Mouse (Mus musculus): ENCODE results near the gene Cfc1. TPM values are rescaled to one million over a fixed set of nuclear protein-coding genes. Genes with fewer than 3 reads are reported as not detected.
"Not testable (repeated sequence)": the region's sequence is repeated elsewhere in the genome, so short reads cannot be mapped to it uniquely, and the experiment has no call there.

Cfc1 gene
- polyA plus RNA-seq (2015; fragmentation: Nextera tagmentation; extraction: Ambion mirVana), result 0.18 TPM in 1 of 2 replicates, not detected in the other

GRCm38 (mm10) chr1:34535043-34535698 is at the start of gene Cfc1:
Gene Cfc1, plus strand, starts transcription at chr1:34535648.
- 17% methylated on average over 7 of the region's 7 CpGs for WGBS
- not testable (repeated sequence) for H3K27ac ChIP-seq; ATAC-seq (replicated peaks; ENCODE audit: insufficient number of reproducible peaks, insufficient read depth, low FRiP score, low read depth); H3K9me3 ChIP-seq (replicated peaks); H3K9ac ChIP-seq; H3K36me3 ChIP-seq
- Histone ChIP-seq H3K4me1 (replicated peaks) (peaks cover 11% of the 10 kb centered on the region), H3K4me2 (peak within 1 kb of the TSS; percentile 52), H3K27me3 (peaks cover 24% of the 10 kb centered on the region), H3K4me3 (peak within 1 kb of the TSS; percentile 13)

GRCm38 (mm10) chr1:34487383-34487782 is 48.1 kb upstream of the Cfc1 start:
- H3K27ac ChIP-seq, result no peak overlapping the region
- WGBS, result 86% methylated on average over 3 of the region's 3 CpGs
- no peaks in the 10 kb centered on the region for H3K27me3 ChIP-seq
- H3K4me1 ChIP-seq (replicated peaks), result peaks cover 11% of the 10 kb centered on the region
- H3K9ac ChIP-seq, result no peak overlapping the region
- H3K4me3 ChIP-seq, result no peak overlapping the region
- no peak for ATAC-seq (replicated peaks; ENCODE audit: insufficient number of reproducible peaks, insufficient read depth, low FRiP score, low read depth)
- H3K4me2 ChIP-seq, result no peak overlapping the region
- no peaks in the 10 kb centered on the region for H3K36me3 ChIP-seq
- H3K9me3 ChIP-seq (replicated peaks), result no peaks in the 10 kb centered on the region

GRCm38 (mm10) chr1:34489852-34490541 is 45.5 kb upstream of the Cfc1 start:
- peaks cover 8% of the 10 kb centered on the region for H3K4me1 ChIP-seq (replicated peaks)
- no peaks in the 10 kb centered on the region for H3K27me3 ChIP-seq
- no peak overlapping the region for H3K4me2 ChIP-seq
- no peaks in the 10 kb centered on the region for H3K9me3 ChIP-seq (replicated peaks)
- 83% methylated on average over 6 of the region's 6 CpGs for WGBS
- H3K9ac ChIP-seq, result no peak overlapping the region
- no peak for ATAC-seq (replicated peaks; ENCODE audit: insufficient number of reproducible peaks, insufficient read depth, low FRiP score, low read depth)
- H3K27ac ChIP-seq, result no peak overlapping the region
- H3K4me3 ChIP-seq, result no peak overlapping the region
- H3K36me3 ChIP-seq, result no peaks in the 10 kb centered on the region

- no peaks in the 10 kb centered on the region for H3K27me3 ChIP-seq
- no peak overlapping the region for H3K9ac ChIP-seq
- H3K27ac ChIP-seq, result no peak overlapping the region
- no peak overlapping the region for H3K4me3 ChIP-seq
- no peaks in the 10 kb centered on the region for H3K4me1 ChIP-seq (replicated peaks)
- WGBS, result 78% methylated on average over 4 of the region's 4 CpGs
- H3K36me3 ChIP-seq, result no peaks in the 10 kb centered on the region
- no peaks in the 10 kb centered on the region for H3K9me3 ChIP-seq (replicated peaks)
- ATAC-seq (replicated peaks; ENCODE audit: insufficient number of reproducible peaks, insufficient read depth, low FRiP score, low read depth), result no peak
- no peak overlapping the region for H3K4me2 ChIP-seq
These were observed 44.0 kb upstream of the Cfc1 start for GRCm38 (mm10) chr1:34491480-34491879.

GRCm38 (mm10) chr1:34502991-34503390 is 32.5 kb upstream of the Cfc1 start:
- H3K4me1 ChIP-seq (replicated peaks), result no peaks in the 10 kb centered on the region
- H3K4me2 ChIP-seq, result no peak overlapping the region
- no peak overlapping the region for H3K9ac ChIP-seq
- no peaks in the 10 kb centered on the region for H3K27me3 ChIP-seq
- no peak for ATAC-seq (replicated peaks; ENCODE audit: insufficient number of reproducible peaks, insufficient read depth, low FRiP score, low read depth)
- no peak overlapping the region for H3K4me3 ChIP-seq
- no peak overlapping the region for H3K27ac ChIP-seq
- H3K36me3 ChIP-seq, result no peaks in the 10 kb centered on the region
- H3K9me3 ChIP-seq (replicated peaks), result no peaks in the 10 kb centered on the region
- 65% methylated on average over 3 of the region's 3 CpGs for WGBS

- Histone ChIP-seq H3K4me3 (no peak overlapping the region), H3K9ac (no peak overlapping the region), H3K27ac (no peak overlapping the region), H3K4me1 (replicated peaks) (peaks cover 2% of the 10 kb centered on the region; the same call in 1 of the 2 replicates), H3K9me3 (replicated peaks) (no peaks in the 10 kb centered on the region), H3K36me3 (no peaks in the 10 kb centered on the region), H3K4me2 (no peak overlapping the region), H3K27me3 (no peaks in the 10 kb centered on the region)
- ATAC-seq (replicated peaks; ENCODE audit: insufficient number of reproducible peaks, insufficient read depth, low FRiP score, low read depth), result no peak
- 63% methylated on average over 7 of the region's 7 CpGs for WGBS
These were observed 30.1 kb upstream of the Cfc1 start for GRCm38 (mm10) chr1:34505307-34505706.

- 74% methylated on average over 4 of the region's 4 CpGs for WGBS
- H3K27ac ChIP-seq, result no peak overlapping the region
- H3K4me2 ChIP-seq, result no peak overlapping the region
- peaks cover 6% of the 10 kb centered on the region; the same call in 1 of the 2 replicates for H3K4me1 ChIP-seq (replicated peaks)
- no peak for ATAC-seq (replicated peaks; ENCODE audit: insufficient number of reproducible peaks, insufficient read depth, low FRiP score, low read depth)
- no peaks in the 10 kb centered on the region for H3K27me3 ChIP-seq
- no peaks in the 10 kb centered on the region for H3K9me3 ChIP-seq (replicated peaks)
- H3K4me3 ChIP-seq, result no peak overlapping the region
- no peak overlapping the region for H3K9ac ChIP-seq
- no peaks in the 10 kb centered on the region for H3K36me3 ChIP-seq
These were observed 29.4 kb upstream of the Cfc1 start for GRCm38 (mm10) chr1:34505970-34506551.

GRCm38 (mm10) chr1:34507986-34508385 is 27.5 kb upstream of the Cfc1 start:
- WGBS, result 81% methylated on average over 3 of the region's 3 CpGs
- Histone ChIP-seq H3K36me3 (no peaks in the 10 kb centered on the region), H3K9me3 (replicated peaks) (no peaks in the 10 kb centered on the region), H3K4me2 (no peak overlapping the region), H3K4me3 (no peak overlapping the region), H3K9ac (no peak overlapping the region), H3K27me3 (no peaks in the 10 kb centered on the region), H3K27ac (no peak overlapping the region), H3K4me1 (replicated peaks) (peaks cover 6% of the 10 kb centered on the region; the same call in 1 of the 2 replicates)
- ATAC-seq (replicated peaks; ENCODE audit: insufficient number of reproducible peaks, insufficient read depth, low FRiP score, low read depth), result no peak

GRCm38 (mm10) chr1:34510575-34510981 is 24.9 kb upstream of the Cfc1 start:
- H3K4me3 ChIP-seq, result 0 out of 2 replicates have a peak overlapping the region, but pooled peaks have one; percentile 12
- H3K27ac ChIP-seq, result no peak overlapping the region
- peaks cover 6% of the 10 kb centered on the region; the same call in 1 of the 2 replicates for H3K4me1 ChIP-seq (replicated peaks)
- 3% methylated on average over 7 of the region's 7 CpGs for WGBS
- H3K27me3 ChIP-seq, result no peaks in the 10 kb centered on the region
- H3K9me3 ChIP-seq (replicated peaks), result no peaks in the 10 kb centered on the region
- H3K4me2 ChIP-seq, result peak overlapping the region; percentile 47
- no peak overlapping the region for H3K9ac ChIP-seq
- no peak for ATAC-seq (replicated peaks; ENCODE audit: insufficient number of reproducible peaks, insufficient read depth, low FRiP score, low read depth)
- no peaks in the 10 kb centered on the region for H3K36me3 ChIP-seq

GRCm38 (mm10) chr1:34511027-34511426 is 24.4 kb upstream of the Cfc1 start:
- ATAC-seq (replicated peaks; ENCODE audit: insufficient number of reproducible peaks, insufficient read depth, low FRiP score, low read depth), result 0 out of 2 replicates have a peak, but pooled peaks have one; percentile 39
- no peak overlapping the region for H3K9ac ChIP-seq
- no peaks in the 10 kb centered on the region for H3K36me3 ChIP-seq
- H3K4me3 ChIP-seq, result no peak overlapping the region
- H3K27ac ChIP-seq, result no peak overlapping the region
- H3K27me3 ChIP-seq, result no peaks in the 10 kb centered on the region
- no peak overlapping the region; the same call in 1 of the 2 replicates for H3K4me2 ChIP-seq
- H3K4me1 ChIP-seq (replicated peaks), result peaks cover 6% of the 10 kb centered on the region; the same call in 1 of the 2 replicates
- no peaks in the 10 kb centered on the region for H3K9me3 ChIP-seq (replicated peaks)
- 10% methylated on average over 3 of the region's 3 CpGs for WGBS

- ATAC-seq (replicated peaks; ENCODE audit: insufficient number of reproducible peaks, insufficient read depth, low FRiP score, low read depth), result no peak
- no peak overlapping the region for H3K4me2 ChIP-seq
- 76% methylated on average over 4 of the region's 4 CpGs for WGBS
- no peaks in the 10 kb centered on the region for H3K36me3 ChIP-seq
- H3K27ac ChIP-seq, result no peak overlapping the region
- no peak overlapping the region for H3K4me3 ChIP-seq
- H3K9ac ChIP-seq, result no peak overlapping the region
- peaks cover 6% of the 10 kb centered on the region; the same call in 1 of the 2 replicates for H3K4me1 ChIP-seq (replicated peaks)
- H3K9me3 ChIP-seq (replicated peaks), result no peaks in the 10 kb centered on the region
- no peaks in the 10 kb centered on the region for H3K27me3 ChIP-seq
These were observed 22.4 kb upstream of the Cfc1 start for GRCm38 (mm10) chr1:34513068-34513467.
